Mouse (Mus musculus): ENCODE measurements at regions not wholly inside any gene's neighbourhood (a gene's known extent, or its start where the extent isn't known, plus 50 kb on each side); places are given as distances from the start of the nearest gene placed in this dataset.

GRCm38 (mm10) chr9:101670111-101670510, 191.5 kb upstream of the 9630041A04Rik start:
- DNase-seq (ENCODE audit: low read depth), result no peak

GRCm38 (mm10) chr9:101649816-101650215, 211.8 kb upstream of the 9630041A04Rik start:
- no peak for DNase-seq (ENCODE audit: low read depth)

- no peak for DNase-seq (ENCODE audit: low read depth)
Observed at GRCm38 (mm10) chr9:101641524-101641923, 220.1 kb upstream of the 9630041A04Rik start.

GRCm38 (mm10) chr9:101640598-101640997, 221.0 kb upstream of the 9630041A04Rik start:
- no peak for DNase-seq (ENCODE audit: low read depth)

- DNase-seq (ENCODE audit: low read depth), result no peak
Observed at GRCm38 (mm10) chr9:101616261-101616660, 245.4 kb upstream of the 9630041A04Rik start.

- DNase-seq (ENCODE audit: low read depth), result no peak
Observed at GRCm38 (mm10) chr9:101615176-101615575, 246.5 kb upstream of the 9630041A04Rik start.

GRCm38 (mm10) chr9:101613933-101614332, 247.7 kb upstream of the 9630041A04Rik start:
- DNase-seq (ENCODE audit: low read depth), result no peak

GRCm38 (mm10) chr9:101613471-101613870, 248.2 kb upstream of the 9630041A04Rik start:
- no peak for DNase-seq (ENCODE audit: low read depth)

GRCm38 (mm10) chr9:101612971-101613370, 248.7 kb upstream of the 9630041A04Rik start:
- no peak for DNase-seq (ENCODE audit: low read depth)

GRCm38 (mm10) chr9:101612571-101612970, 249.1 kb upstream of the 9630041A04Rik start:
- no peak for DNase-seq (ENCODE audit: low read depth)

- no peak for DNase-seq (ENCODE audit: low read depth)
Observed at GRCm38 (mm10) chr9:101611481-101611880, 250.2 kb upstream of the 9630041A04Rik start.

GRCm38 (mm10) chr9:101610806-101611443, 250.7 kb upstream of the 9630041A04Rik start:
- no peak for DNase-seq (ENCODE audit: low read depth)

GRCm38 (mm10) chr9:101610338-101610737, 251.3 kb upstream of the 9630041A04Rik start:
- no peak for DNase-seq (ENCODE audit: low read depth)

GRCm38 (mm10) chr9:101602799-101603198, 258.8 kb upstream of the 9630041A04Rik start:
- DNase-seq (ENCODE audit: low read depth), result no peak

GRCm38 (mm10) chr9:101596898-101597297, 264.7 kb upstream of the 9630041A04Rik start:
- DNase-seq (ENCODE audit: low read depth), result no peak

GRCm38 (mm10) chr9:101595101-101595650, 266.5 kb upstream of the 9630041A04Rik start:
- DNase-seq (ENCODE audit: low read depth), result no peak

- no peak for DNase-seq (ENCODE audit: low read depth)
Observed at GRCm38 (mm10) chr9:101592621-101593020, 269.0 kb upstream of the 9630041A04Rik start.

- DNase-seq (ENCODE audit: low read depth), result no peak
Observed at GRCm38 (mm10) chr9:101591681-101592080, 270.0 kb upstream of the 9630041A04Rik start.

GRCm38 (mm10) chr9:101590310-101590709, 271.3 kb upstream of the 9630041A04Rik start:
- no peak for DNase-seq (ENCODE audit: low read depth)

GRCm38 (mm10) chr9:101581064-101581463, 280.6 kb upstream of the 9630041A04Rik start:
- no peak for DNase-seq (ENCODE audit: low read depth)

- DNase-seq (ENCODE audit: low read depth), result no peak
Observed at GRCm38 (mm10) chr9:101570714-101571113, 290.9 kb upstream of the 9630041A04Rik start.

GRCm38 (mm10) chr9:101563196-101563595, 298.4 kb upstream of the 9630041A04Rik start:
- no peak for DNase-seq (ENCODE audit: low read depth)

- DNase-seq (ENCODE audit: low read depth), result no peak
Observed at GRCm38 (mm10) chr9:101559366-101559765, 302.3 kb upstream of the 9630041A04Rik start.

Data from naive thymus-derived CD4-positive, alpha-beta T cell, adult 2 months (primary cell).